Mouse (Mus musculus) hindbrain, embryonic 13.5 days (tissue): ENCODE results near the gene Zbtb8os. TPM values are rescaled to one million over a fixed set of nuclear protein-coding genes. Genes with fewer than 3 reads are reported as not detected.

Experiments
- ATAC-seq: fragments of 200-750 bp; cut with Nextera tagmentation; 2 replicates; pipeline ENCODE4 v1.8.0; 2017; ENCODE audit warnings: moderate TSS enrichment; ENCODE audit not compliant: low FRiP score
- H3K27ac ChIP-seq: fragments of 300-500 bp; sonication (generic); 2 replicates; pipeline ENCODE4 v1.5.1; 2015; ENCODE audit warnings: inconsistent platforms, mild to moderate bottlenecking, moderate library complexity
- H3K27me3 ChIP-seq: fragments of 300-500 bp; sonication (generic); 2 replicates; pipeline ENCODE4 v1.6.1; 2015; ENCODE audit warnings: mild to moderate bottlenecking, inconsistent platforms
- H3K36me3 ChIP-seq: fragments of 300-500 bp; sonication (generic); 2 replicates; pipeline ENCODE4 v1.6.1; 2015; ENCODE audit warnings: mild to moderate bottlenecking, inconsistent platforms
- H3K4me1 ChIP-seq: fragments of 300-500 bp; sonication (generic); replicated peaks from 2 replicates; pipeline ENCODE4 v1.6.1; 2015; ENCODE audit warnings: inconsistent platforms
- H3K4me2 ChIP-seq: fragments of 300-500 bp; sonication (generic); 2 replicates; pipeline ENCODE4 v1.6.1; 2015; ENCODE audit warnings: inconsistent platforms, mild to moderate bottlenecking, moderate library complexity
- H3K4me3 ChIP-seq: fragments of 300-500 bp; sonication (generic); 2 replicates; pipeline ENCODE4 v1.5.1; 2015; ENCODE audit warnings: mild to moderate bottlenecking, inconsistent platforms
- H3K9ac ChIP-seq: fragments of 300-500 bp; sonication (generic); 2 replicates; pipeline ENCODE4 v1.6.1; 2015; ENCODE audit warnings: mild to moderate bottlenecking, inconsistent platforms
- H3K9me3 ChIP-seq: fragments of 300-500 bp; sonication (generic); 2 replicates; pipeline ENCODE4 v1.6.1; 2016; ENCODE audit warnings: inconsistent platforms
- WGBS: fragments of 180-500 bp; shearing (Covaris S2); methylation state at CpG from one replicate; pipeline ENCODE4 v1.1.7; 2015; 5-methylcytosine and 5-hydroxymethylcytosine counted together
- polyA plus RNA-seq: library from polyadenylated mRNA; unstranded; fragments of >200 nt; fragmentation: Nextera tagmentation; extraction: Ambion mirVana; gene quantifications from 2 replicates; pipeline ENCODE4 v1.2.1, GENCODE M21; 2015

The Zbtb8os gene
- 26.8 and 28.8 TPM in 2 replicates for polyA plus RNA-seq

DNA sequence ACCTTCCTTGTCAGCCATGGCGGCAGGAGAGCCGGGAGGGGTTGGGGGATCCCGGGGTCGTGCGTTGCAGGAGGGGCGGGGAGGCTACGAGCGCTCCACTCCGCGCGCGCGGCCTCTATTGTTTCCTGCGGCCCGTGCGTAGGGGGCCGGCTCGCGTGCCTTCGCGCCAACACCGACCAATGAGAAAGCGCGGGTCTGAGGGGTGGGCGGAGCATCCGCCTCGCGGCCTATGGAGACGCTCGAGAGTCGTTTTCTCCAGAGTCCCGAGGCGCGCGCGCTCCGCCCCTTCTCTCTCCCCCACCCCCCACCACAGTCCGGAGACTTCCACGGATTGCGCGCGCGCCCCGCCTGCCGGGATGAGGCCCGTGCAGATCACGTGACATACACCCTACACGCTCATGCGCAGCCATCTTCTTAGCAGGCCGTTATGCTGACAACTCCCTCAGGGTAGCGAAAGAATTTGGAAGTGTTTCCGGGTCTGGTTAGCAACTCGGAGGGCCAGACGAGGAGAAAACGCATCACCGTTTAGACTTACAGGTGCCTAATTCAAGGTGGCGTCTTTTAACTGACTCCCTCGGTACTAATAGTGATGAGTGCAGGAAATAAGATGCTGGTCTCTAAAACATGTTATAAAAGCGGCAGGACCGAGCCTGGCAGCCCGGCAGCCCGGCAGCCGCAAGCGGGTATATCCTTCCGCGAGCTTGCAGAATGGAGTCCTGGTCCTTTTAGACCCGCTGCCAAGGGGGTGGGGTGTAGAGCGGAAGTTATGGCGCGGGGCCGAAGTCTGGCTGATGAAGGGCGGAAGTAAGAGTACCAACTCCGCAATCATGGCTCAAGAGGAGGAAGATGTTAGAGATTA is at the start of gene Zbtb8os, which contains the start of gene Rbbp4:
Zbtb8os (plus strand) TSS at position 480 of the 859 bp plus-strand sequence.
Rbbp4 (minus strand) TSS at position 155 of the 859 bp plus-strand sequence.
- peak within 1 kb of the TSS; percentile 97 for H3K9ac ChIP-seq
- H3K27me3 ChIP-seq = no peaks in the 10 kb centered on the region
- peaks cover 49% of the 10 kb centered on the region for H3K4me1 ChIP-seq
- H3K9me3 ChIP-seq = no peaks in the 10 kb centered on the region
- under 1% methylated on average over 69 of the region's 73 CpGs for whole genome bisulfite sequencing
- H3K27ac ChIP-seq = peak within 1 kb of the TSS; percentile 99
- H3K4me2 ChIP-seq = peak within 1 kb of the TSS; percentile 86
- peak within 1 kb of the TSS; percentile 96 for H3K4me3 ChIP-seq
- peaks cover 20% of the 10 kb centered on the region for H3K36me3 ChIP-seq
- ATAC-seq = peak; percentile 99

- Histone ChIP-seq H3K36me3 (no peaks in the 10 kb centered on the region), H3K4me3 (peak overlapping the region; percentile 51), H3K9me3 (no peaks in the 10 kb centered on the region), H3K4me1 (peaks cover 22% of the 10 kb centered on the region), H3K4me2 (peak overlapping the region; percentile 88), H3K27me3 (peaks cover 30% of the 10 kb centered on the region), H3K9ac (0 out of 2 replicates have a peak overlapping the region, but pooled peaks have one; percentile 75), H3K27ac (no peak overlapping the region; the same call in 1 of the 2 replicates)
- no peak for ATAC-seq
- 69% methylated on average over 5 of the region's 5 CpGs for WGBS
Observed at GRCm38 (mm10) chr4:129286001-129286682, 49.4 kb upstream of the Zbtb8os start.

- H3K4me1 ChIP-seq = peaks cover 22% of the 10 kb centered on the region
- peaks cover 30% of the 10 kb centered on the region for H3K27me3 ChIP-seq
- peak overlapping the region; percentile 88 for H3K4me2 ChIP-seq
- no peak for ATAC-seq
- peak overlapping the region; percentile 51 for H3K4me3 ChIP-seq
- no peaks in the 10 kb centered on the region for H3K9me3 ChIP-seq
- H3K9ac ChIP-seq = peak overlapping the region; percentile 75
- no peak overlapping the region; the same call in 1 of the 2 replicates for H3K27ac ChIP-seq
- no peaks in the 10 kb centered on the region for H3K36me3 ChIP-seq
- WGBS = 2% methylated on average over 28 of the region's 28 CpGs
Observed at GRCm38 (mm10) chr4:129286683-129287471, 48.6 kb upstream of the Zbtb8os start.

DNA sequence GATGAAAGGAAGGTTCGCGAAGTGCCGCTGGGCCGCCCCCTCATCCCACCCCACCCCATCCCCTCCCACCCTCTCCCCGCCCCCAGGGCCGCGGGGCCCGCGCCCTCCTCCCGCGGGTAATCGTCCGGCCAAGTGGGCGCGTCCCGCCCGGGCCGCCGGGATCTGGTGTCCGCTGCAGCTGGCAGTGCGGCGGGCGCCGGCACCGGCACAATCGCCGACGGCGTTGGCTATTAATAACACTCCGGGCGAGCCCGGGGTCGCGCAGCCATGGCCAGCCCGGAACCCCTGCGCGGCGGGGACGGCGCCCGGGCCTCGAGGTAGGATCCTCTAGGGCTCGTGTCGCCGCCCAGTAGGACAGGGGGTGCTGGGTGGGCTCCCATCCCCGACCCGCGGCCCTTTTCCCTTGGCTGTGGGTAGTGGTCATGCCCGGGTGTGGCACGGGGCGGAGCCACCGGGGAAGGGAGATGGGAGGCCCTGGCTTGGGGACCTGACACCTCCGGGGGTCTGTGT is 48.0 kb upstream of the Zbtb8os start, which contains the start of gene Sync:
Sync (plus strand) TSS at position 146 of the 510 bp plus-strand sequence.
- Histone ChIP-seq H3K9ac (peak within 1 kb of the TSS; percentile 75), H3K4me1 (peaks cover 22% of the 10 kb centered on the region), H3K4me2 (peak within 1 kb of the TSS; percentile 88), H3K4me3 (peak within 1 kb of the TSS; percentile 51), H3K27me3 (peaks cover 28% of the 10 kb centered on the region), H3K27ac (no peak within 1 kb of the TSS; the same call in 1 of the 2 replicates), H3K36me3 (no peaks in the 10 kb centered on the region), H3K9me3 (no peaks in the 10 kb centered on the region)
- under 1% methylated on average over 37 of the region's 53 CpGs for WGBS
- ATAC-seq = 0 out of 2 replicates have a peak, but pooled peaks have one; percentile 63

GRCm38 (mm10) chr4:129288067-129288466 is 47.4 kb upstream of the Zbtb8os start:
- Histone ChIP-seq H3K9me3 (no peaks in the 10 kb centered on the region), H3K4me2 (peak overlapping the region; percentile 88), H3K36me3 (no peaks in the 10 kb centered on the region), H3K4me1 (peaks cover 22% of the 10 kb centered on the region), H3K4me3 (peak overlapping the region; percentile 51), H3K27me3 (peaks cover 28% of the 10 kb centered on the region), H3K9ac (peak overlapping the region; percentile 75; the same call in 1 of the 2 replicates), H3K27ac (no peak overlapping the region)
- ATAC-seq = no peak
- WGBS = 51% methylated on average over 3 of the region's 3 CpGs

DNA sequence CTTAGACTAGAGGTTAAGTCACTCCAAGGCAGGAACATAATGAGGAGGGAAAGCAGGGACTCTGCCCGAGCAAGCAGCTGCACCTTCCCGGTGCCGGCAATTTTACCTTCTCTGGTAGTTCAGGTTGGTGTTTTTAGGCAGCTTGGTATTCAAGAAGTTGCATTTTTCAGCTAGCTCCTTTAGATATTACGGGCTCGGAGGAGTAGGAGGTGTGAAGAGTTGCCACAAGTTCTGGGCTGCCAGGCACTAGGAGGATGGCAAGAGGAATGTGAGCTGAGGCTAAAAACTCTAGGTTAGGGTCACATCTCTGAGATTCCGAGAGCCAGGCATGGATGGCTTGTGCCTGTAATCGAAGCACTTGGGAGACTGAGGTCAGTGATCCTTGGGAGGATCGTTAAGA is 45.8 kb upstream of the Zbtb8os start:
- Histone ChIP-seq H3K27ac (no peak overlapping the region), H3K9me3 (no peaks in the 10 kb centered on the region), H3K27me3 (peaks cover 31% of the 10 kb centered on the region), H3K4me2 (no peak overlapping the region), H3K4me3 (no peak overlapping the region), H3K36me3 (no peaks in the 10 kb centered on the region), H3K9ac (no peak overlapping the region), H3K4me1 (peaks cover 22% of the 10 kb centered on the region)
- ATAC-seq = no peak
- WGBS = 94% methylated on average over 8 of the region's 8 CpGs

DNA sequence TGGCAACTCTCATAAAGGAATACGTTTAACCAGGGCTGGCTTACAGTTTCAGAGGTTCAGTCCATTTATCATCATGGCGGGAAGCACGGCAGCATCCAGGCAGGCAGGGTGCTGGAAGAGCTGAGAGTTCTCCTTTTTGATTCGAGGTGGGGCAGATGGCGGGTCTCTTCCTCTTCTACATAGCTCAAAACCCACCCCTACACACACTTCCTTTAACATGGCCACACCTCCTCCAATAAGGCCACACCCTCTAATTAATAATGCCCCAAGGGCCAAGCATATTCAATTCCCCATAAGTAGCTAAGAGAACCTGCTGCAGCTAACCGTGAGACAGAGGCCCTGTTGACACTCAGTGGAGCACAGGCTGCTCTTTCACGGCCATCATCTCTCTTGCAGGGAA is 42.7 kb upstream of the Zbtb8os start:
- Histone ChIP-seq H3K9ac (0 out of 2 replicates have a peak overlapping the region, but pooled peaks have one; percentile 19), H3K27ac (no peak overlapping the region), H3K9me3 (no peaks in the 10 kb centered on the region), H3K4me1 (peaks cover under 1% of the 10 kb centered on the region), H3K4me3 (no peak overlapping the region), H3K4me2 (no peak overlapping the region), H3K36me3 (no peaks in the 10 kb centered on the region), H3K27me3 (peaks cover 10% of the 10 kb centered on the region; the same call in 1 of the 2 replicates)
- ATAC-seq = no peak
- WGBS = 61% methylated on average over 7 of the region's 7 CpGs

GRCm38 (mm10) chr4:129293702-129294101 is 41.8 kb upstream of the Zbtb8os start:
- ATAC-seq = no peak
- no peaks in the 10 kb centered on the region for H3K9me3 ChIP-seq
- 38% methylated on average over 16 of the region's 16 CpGs for WGBS
- H3K9ac ChIP-seq = no peak overlapping the region
- 0 out of 2 replicates have a peak, but pooled peaks cover 6% of the 10 kb centered on the region for H3K27me3 ChIP-seq
- no peaks in the 10 kb centered on the region for H3K36me3 ChIP-seq
- H3K27ac ChIP-seq = no peak overlapping the region
- H3K4me2 ChIP-seq = no peak overlapping the region
- no peaks in the 10 kb centered on the region for H3K4me1 ChIP-seq
- H3K4me3 ChIP-seq = no peak overlapping the region

DNA sequence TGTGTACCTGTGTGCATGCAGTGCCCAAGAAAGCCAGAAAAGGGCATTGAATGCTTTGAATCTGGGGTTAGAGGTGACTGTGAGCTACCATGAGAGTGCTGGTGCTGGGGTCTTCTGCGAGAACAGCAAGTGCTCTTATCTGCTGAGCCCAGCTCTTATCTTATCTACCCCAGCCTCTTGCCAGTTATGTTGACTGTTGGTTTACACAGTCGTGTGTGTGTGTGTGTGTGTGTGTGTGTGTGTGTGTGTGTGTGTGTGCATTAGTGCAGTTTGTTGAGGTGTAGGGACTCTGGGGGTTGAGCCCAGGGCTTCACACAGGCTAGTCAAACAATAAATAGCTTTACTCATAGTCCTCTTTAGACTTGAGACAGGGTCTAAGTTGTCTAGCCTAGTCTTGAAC is 40.3 kb upstream of the Zbtb8os start:
- 78% methylated on average over 2 of the region's 2 CpGs for WGBS
- no peak overlapping the region for H3K9ac ChIP-seq
- no peaks in the 10 kb centered on the region for H3K9me3 ChIP-seq
- no peak for ATAC-seq
- no peak overlapping the region for H3K27ac ChIP-seq
- no peak overlapping the region for H3K4me2 ChIP-seq
- H3K36me3 ChIP-seq = no peaks in the 10 kb centered on the region
- 0 out of 2 replicates have a peak, but pooled peaks cover 6% of the 10 kb centered on the region for H3K27me3 ChIP-seq
- no peaks in the 10 kb centered on the region for H3K4me1 ChIP-seq
- no peak overlapping the region for H3K4me3 ChIP-seq

GRCm38 (mm10) chr4:129296066-129296465 is 39.4 kb upstream of the Zbtb8os start:
- no peak for ATAC-seq
- Histone ChIP-seq H3K27me3 (0 out of 2 replicates have a peak, but pooled peaks cover 6% of the 10 kb centered on the region), H3K4me3 (no peak overlapping the region), H3K9ac (no peak overlapping the region), H3K4me1 (no peaks in the 10 kb centered on the region), H3K36me3 (no peaks in the 10 kb centered on the region), H3K4me2 (no peak overlapping the region), H3K9me3 (no peaks in the 10 kb centered on the region), H3K27ac (no peak overlapping the region)
- WGBS = 83% methylated on average over 7 of the region's 7 CpGs

GRCm38 (mm10) chr4:129297724-129298123 is 37.8 kb upstream of the Zbtb8os start:
- Histone ChIP-seq H3K9ac (no peak overlapping the region), H3K4me1 (no peaks in the 10 kb centered on the region), H3K27me3 (0 out of 2 replicates have a peak, but pooled peaks cover 6% of the 10 kb centered on the region), H3K27ac (no peak overlapping the region), H3K4me3 (no peak overlapping the region), H3K4me2 (no peak overlapping the region), H3K36me3 (no peaks in the 10 kb centered on the region), H3K9me3 (no peaks in the 10 kb centered on the region)
- ATAC-seq = no peak
- WGBS = 95% methylated on average over 4 of the region's 4 CpGs
